Mouse (Mus musculus) brown adipose tissue, adult 24 weeks (tissue): ENCODE measurements at regions not wholly inside any gene's neighbourhood (a gene's known extent, or its start where the extent isn't known, plus 50 kb on each side); places are given as distances from the start of the nearest gene placed in this dataset.

Experiments
- H3K27ac ChIP-seq: fragments of 200-500 bp; replicated peaks from 2 replicates; pipeline ENCODE4 v1.5.1; 2012; ENCODE audit warnings: low read depth, mild to moderate bottlenecking, low read length
- H3K4me1 ChIP-seq: fragments of 200-500 bp; 2 replicates; pipeline ENCODE4 v1.6.1; 2012; ENCODE audit warnings: low read length, mixed read lengths; ENCODE audit not compliant: control insufficient read depth, insufficient read depth, insufficient read length
- H3K4me3 ChIP-seq: fragments of 200-500 bp; 2 replicates; pipeline ENCODE4 v1.5.1; 2012; ENCODE audit warnings: low read depth, mild to moderate bottlenecking, low read length, moderate library complexity; ENCODE audit not compliant: insufficient read depth

DNA sequence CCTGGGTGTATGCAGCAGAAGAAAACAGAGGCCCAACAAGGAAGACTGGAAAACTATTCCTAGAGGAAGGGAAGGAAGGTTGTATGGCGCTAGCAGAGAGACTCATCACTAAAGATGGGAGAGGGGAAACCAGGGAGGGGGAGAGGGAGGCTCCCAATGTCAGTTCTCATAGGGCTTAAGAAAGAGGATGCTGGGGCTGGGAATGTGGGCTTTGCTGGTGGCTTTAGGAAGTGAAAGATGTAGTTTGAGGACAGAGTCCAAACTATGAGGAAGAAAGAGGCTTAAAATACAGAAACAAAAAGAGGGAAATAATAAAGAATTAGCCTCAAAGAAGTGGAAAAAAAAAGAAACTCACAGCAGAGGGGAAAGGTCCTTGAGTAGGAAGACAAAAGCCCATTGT, 357.0 kb downstream of the Foxo1 start:
- no peak overlapping the region for H3K4me3 ChIP-seq
- peaks cover 16% of the 10 kb centered on the region for H3K4me1 ChIP-seq

DNA sequence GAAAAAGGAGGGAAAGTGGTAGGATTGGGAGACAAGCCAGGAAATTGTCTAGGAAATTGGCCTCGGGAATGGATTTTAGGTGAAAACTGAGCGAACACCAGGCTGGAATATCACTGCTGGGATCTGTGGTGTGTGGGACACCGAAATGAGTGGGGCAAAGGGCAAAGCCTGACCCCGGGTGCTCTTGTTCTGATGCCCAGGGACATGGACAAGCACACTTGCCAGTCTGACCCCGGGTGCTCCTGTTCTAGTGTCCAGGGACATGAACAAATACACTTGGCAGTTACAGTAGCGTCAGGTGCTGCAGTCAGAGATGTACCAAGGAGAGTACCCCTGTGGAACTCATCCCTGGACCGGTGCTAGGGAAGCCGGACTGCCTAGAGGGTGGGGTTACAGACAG, 354.4 kb downstream of the Foxo1 start:
- Histone ChIP-seq H3K4me3 (no peak overlapping the region), H3K27ac (peak overlapping the region; percentile 83)

More for the DNA sequence above, 357.0 kb downstream of the Foxo1 start:
- H3K27ac ChIP-seq = no peak overlapping the region

DNA sequence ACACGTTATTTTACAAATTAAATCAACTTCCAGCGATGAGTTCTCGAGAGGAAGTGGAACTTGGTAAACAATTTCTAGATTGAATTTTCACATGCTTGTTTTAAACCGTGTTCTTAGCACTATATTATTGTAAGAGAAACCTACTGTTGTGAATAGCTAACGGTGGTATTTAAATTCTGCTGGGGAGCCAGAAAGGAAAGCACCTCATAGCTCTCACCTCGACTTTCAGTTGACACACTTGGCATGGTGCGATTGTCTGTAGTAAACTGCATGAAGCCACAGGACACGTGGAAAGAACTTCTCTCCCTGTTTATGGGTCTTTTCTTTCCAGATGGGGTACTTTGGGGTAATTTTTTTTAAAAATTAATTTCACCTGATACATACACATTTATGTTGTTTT, 353.8 kb downstream of the Foxo1 start:
- Histone ChIP-seq H3K4me1 (peaks cover 20% of the 10 kb centered on the region), H3K27ac (no peak overlapping the region), H3K4me3 (no peak overlapping the region)

More for the DNA sequence above, 354.4 kb downstream of the Foxo1 start:
- peaks cover 21% of the 10 kb centered on the region for H3K4me1 ChIP-seq

DNA sequence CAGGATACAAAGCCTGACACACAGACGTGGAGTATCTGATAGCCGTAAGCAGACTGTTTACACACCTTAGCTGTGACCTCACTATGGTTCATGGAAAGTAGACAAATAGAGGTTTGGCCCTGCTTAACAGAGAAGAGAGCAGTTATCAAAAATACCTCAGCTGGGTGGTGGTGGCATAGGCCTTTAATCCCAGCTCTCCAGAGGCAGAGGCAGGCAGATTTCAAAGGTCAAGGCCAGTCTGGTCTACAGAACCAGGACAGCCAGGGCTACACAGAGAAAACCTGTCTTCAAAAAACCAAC, 350.7 kb downstream of the Foxo1 start:
- Histone ChIP-seq H3K4me1 (peaks cover 20% of the 10 kb centered on the region), H3K4me3 (no peak overlapping the region), H3K27ac (no peak overlapping the region)

DNA sequence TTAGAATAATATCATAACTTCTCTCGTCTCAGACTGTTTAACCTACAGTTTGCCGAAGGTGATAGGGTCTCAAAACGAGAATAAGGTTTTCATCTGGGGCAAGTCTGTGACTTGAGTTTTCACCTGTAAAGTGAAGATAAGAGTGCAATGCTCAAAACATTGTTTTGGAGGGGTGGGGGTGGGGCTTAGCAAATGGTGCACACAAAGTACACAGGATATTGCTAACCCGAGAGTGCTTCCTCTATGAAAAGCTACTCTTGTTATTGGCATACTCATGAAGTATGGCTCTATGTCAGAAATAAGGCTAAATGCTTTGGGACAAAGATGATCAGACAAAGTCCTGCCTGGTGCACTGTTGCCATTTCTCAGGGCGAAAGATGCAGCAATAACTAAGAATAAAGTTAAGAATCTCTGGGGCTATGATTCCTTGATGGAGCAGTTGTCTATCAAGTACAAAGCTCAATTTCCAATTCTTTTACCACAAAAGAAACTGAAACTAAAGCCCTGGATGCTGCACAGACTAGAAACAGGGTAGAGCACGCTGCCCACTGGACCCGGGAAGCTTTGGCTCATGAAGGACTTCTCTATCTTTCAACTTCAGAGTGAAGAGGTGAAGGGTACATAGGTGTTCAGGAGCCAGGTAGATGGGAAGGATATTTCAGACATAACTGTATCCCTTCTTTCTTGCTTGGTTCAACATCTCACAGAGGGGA, 350.2 kb downstream of the Foxo1 start:
- Histone ChIP-seq H3K27ac (peak overlapping the region; percentile 54; the same call in 1 of the 2 replicates), H3K4me1 (peaks cover 20% of the 10 kb centered on the region), H3K4me3 (no peak overlapping the region)

DNA sequence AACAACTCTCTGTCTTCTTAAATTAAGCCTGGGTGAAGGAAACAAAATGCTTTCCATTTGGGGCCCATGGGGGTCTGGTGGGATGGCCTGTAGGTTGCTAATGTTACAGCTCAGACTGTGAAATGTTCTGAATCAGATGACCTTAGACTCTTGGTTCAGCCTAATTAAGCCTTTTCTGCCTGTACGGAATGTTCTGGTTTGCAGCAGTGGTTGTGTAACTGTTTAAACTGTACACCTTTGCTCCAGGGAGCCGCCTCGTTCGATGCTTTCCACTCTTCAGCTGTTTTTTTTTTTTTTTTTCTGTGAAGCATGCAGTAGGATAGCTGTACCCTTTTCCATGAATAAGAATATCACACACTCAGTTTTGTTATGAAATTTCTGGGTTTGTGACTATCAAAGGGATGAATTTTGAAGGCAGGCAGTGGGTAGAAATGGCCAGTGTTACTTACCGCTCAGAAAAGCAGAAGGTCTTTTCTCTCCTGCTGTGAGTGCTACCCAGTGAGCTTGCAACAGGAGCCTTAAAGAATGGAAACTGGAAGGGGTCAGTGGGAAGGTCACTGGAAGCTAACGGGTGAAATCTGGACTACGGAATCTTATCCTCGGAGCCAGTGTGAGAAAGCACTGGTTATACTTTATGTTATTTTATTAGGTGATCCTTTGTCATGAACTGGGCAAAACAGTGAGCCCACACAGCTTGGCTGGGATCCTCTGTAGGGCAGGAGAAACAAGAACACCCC, 349.4 kb downstream of the Foxo1 start:
- Histone ChIP-seq H3K4me3 (no peak overlapping the region), H3K27ac (peak overlapping the region; percentile 54), H3K4me1 (peaks cover 14% of the 10 kb centered on the region; the same call in 1 of the 2 replicates)

DNA sequence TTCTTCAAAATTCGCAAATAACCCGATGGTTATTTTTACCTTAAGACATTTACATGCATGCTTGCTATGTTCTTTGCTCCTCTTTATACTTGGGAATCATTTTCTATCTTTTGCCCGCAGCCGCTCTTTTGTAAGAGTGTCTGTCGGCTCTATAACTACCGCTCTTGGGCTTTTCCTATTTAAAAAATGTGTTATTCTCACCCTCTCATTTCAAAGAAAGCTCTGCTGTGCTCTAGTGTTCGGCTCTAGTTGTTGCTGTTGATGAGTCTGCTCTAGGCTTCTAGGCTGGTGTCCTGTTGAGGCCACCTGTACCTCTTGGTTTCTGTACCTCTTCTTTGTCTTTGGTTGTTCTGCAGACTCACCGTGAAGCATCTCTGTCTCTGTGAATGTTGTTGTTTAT, 343.7 kb downstream of the Foxo1 start:
- H3K27ac ChIP-seq = no peak overlapping the region
- H3K4me1 ChIP-seq = no peaks in the 10 kb centered on the region
- no peak overlapping the region for H3K4me3 ChIP-seq

DNA sequence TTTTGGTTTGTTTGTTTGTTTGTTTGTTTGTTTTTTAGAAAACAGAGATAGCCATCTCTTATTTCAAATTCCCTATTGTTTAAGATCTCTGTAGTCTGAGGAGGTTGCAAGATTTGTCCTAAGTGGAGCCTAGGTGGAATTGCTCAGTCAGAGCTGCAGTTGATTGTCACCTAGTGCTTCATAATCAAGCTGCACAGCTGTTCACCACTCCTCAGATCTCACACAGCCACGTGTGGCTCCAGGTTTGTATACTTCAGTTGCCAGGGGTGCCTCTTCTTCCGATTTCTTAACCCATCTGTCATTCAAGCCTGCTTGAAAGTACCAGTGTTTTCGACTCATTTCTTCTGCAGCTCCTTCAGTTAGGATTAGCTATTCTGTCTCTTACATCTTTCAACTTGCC, 342.3 kb downstream of the Foxo1 start:
- Histone ChIP-seq H3K4me1 (no peaks in the 10 kb centered on the region), H3K27ac (no peak overlapping the region), H3K4me3 (no peak overlapping the region)

DNA sequence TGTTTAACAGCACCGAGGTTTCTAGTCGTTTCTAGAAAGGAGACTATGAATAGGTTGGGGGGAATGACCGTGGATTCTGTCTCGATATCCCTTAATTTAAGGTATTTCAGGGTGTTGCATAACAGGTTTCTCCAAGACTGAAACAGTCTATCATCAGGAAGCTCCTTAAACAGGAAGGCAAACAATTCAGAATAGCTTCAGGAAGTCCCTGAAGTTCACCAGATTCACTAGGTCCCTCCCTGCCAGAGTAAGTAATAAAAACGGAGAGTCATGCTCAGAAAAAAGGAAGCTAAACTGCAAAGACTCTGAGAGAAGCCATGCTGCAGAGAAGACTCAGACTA, 339.9 kb downstream of the Foxo1 start:
- peaks cover 3% of the 10 kb centered on the region; the same call in 1 of the 2 replicates for H3K4me1 ChIP-seq
- H3K4me3 ChIP-seq = no peak overlapping the region
- no peak overlapping the region for H3K27ac ChIP-seq

DNA sequence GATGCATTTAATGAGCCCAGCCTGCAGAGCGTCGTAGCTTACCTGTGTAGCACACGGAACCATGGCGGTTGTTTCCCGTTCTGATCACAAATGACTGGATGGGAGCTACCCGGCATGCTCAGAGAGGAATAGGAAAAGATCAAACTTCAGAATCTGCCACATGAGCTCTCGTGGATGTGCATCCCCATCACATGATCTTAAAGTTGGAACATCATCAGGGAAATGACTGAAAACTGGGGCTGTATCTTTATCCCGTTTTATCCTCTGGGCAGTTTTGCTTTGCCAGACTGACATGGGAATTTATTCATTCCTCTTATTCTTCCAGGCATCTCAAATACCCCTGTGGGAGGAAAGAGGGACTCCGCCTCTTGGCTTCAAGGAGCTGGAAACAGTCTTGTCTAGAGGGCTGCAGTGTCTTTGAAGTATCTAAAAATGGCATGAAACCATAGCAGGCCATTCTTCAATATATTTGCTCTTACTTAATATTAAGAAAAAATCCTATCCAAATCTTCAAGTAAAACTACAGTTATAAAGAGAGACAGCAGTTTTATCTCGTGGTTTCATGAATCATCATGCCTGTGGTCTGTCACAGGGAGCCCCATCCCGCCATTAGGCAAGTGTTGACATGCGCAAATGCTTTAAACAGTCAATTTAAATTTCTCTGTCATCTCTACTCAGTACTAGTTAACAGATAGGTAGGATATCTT, 339.4 kb downstream of the Foxo1 start:
- H3K27ac ChIP-seq = no peak overlapping the region
- no peak overlapping the region for H3K4me3 ChIP-seq
- H3K4me1 ChIP-seq = peaks cover 6% of the 10 kb centered on the region; the same call in 1 of the 2 replicates

DNA sequence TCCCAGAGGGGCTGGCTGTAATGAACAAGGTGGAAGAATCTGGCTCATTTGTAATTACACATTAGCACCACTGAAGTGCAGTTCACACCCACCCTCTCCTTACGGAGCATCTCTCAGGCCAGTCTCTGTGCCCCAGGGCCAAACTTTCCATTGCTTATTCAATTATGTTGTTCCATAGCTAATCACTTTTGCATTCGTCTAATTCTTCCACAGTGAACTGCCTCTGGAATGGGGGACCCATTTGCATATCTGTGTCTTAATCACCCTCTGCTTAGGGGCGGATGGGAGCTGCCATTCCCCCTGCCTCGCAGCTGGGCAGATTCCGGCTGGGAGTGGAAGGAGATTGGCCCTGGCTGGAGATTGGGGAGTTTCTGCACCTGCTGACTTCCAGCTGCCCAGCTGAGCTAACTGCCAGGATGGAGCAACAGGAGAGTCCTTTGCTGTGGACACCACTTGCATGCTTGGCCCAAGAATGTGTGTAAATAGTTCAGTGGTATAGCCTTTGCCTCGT, 337.2 kb downstream of the Foxo1 start:
- Histone ChIP-seq H3K27ac (no peak overlapping the region), H3K4me3 (no peak overlapping the region), H3K4me1 (peaks cover 6% of the 10 kb centered on the region; the same call in 1 of the 2 replicates)

DNA sequence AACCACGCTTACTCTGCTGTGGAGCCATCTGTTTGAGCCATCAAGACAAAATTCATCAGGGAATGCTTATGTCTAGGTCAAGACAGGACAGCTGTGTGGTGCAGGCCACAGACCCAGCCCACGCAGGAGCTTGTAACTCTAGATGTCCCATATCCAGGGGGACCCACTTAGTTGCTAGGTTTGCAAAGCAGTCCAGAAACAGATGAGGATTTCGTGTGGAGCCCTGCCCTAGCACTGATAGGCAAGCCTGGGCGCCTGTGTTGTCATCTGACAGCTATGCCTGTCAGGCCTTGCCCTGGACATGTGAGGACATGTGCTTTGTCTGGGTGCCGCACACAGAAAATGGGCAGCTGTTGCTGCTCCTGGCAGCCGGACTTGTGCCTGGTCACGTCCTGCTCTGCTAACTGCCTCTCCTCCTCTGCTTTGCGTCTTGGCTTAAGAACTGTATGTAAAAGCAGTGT, 335.1 kb downstream of the Foxo1 start:
- H3K4me3 ChIP-seq = no peak overlapping the region
- peak overlapping the region; percentile 48 for H3K27ac ChIP-seq
- H3K4me1 ChIP-seq = peaks cover 11% of the 10 kb centered on the region

DNA sequence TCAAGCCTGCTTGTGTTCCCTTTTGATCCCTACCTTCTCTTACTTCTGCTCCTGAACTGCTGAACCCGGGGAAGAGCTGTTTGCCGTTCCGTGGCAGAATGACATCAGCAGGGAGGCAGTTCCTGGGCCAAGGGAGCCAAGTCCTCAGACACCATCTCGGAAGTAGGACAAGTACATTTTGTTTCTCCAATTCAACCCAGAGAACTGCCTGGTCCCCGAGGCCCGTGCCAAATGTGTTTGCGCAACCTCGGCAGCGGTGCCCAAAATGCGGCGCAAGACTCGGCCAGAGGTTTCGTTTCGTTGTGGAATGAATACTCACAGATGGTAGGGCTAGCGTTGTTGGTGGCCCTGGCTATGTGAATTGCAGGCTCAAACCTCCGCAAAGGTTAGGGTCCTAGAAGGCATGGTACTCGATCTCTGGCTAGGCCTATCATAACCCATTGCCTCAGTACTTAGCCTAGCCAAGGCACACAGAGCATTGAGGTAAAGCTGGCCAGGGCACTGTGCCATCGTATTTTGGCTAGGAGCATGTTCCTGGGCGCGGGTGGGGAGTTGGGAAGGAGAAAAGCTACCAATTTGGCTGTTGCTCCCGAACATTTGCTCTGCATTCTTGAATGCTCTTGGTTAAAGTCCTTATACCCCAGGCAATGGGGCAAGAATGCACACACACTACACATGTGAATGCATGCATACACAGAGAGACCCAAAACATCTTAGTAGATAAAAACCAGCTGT, 333.0 kb downstream of the Foxo1 start:
- peaks cover 11% of the 10 kb centered on the region for H3K4me1 ChIP-seq
- H3K4me3 ChIP-seq = peak overlapping the region; percentile 39
- peak overlapping the region; percentile 100 for H3K27ac ChIP-seq

DNA sequence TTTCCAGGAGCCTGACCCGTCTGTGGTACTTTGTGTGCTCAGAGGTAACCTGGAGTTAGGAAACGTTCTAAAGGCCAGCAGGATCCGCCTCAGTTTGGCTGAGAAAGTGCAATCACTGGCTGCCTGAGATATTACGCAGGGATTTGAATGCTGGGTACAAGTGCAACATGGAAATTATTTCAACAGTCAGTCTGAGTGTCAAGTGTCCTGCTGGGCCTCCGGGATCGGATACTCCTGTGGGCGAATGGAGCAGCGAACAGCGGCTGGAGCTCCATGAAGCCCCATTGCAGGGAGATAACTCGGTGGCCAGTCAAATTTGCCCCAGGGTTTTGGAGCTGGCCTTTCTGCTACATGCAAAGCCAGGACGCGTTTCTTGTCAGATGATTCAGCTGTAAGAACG, 332.4 kb downstream of the Foxo1 start:
- Histone ChIP-seq H3K4me1 (peaks cover 11% of the 10 kb centered on the region), H3K27ac (peak overlapping the region; percentile 100), H3K4me3 (peak overlapping the region; percentile 39)

DNA sequence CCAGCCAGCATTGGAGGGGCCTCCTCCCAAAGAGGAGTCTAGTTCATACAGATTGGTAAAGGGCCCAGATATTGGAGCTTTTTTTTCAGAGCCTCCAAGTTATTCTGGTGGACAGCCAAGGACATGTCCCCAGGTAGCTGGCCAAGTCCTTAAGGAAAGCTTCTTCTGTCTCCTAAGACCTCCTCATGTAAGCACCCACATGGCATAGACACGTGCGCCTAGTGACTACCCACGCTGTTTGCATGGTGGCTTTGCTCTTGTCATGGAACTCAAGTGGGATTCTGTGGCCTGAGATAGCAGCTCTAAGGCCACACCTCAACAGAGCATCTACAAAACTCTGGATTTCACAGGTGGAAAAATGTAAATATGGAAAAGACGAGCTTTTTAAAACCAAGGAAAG, 332.0 kb downstream of the Foxo1 start:
- peaks cover 11% of the 10 kb centered on the region for H3K4me1 ChIP-seq
- peak overlapping the region; percentile 100 for H3K27ac ChIP-seq
- no peak overlapping the region for H3K4me3 ChIP-seq
